Mouse (Mus musculus) testis, postnatal 10 days (tissue): Measurements from ENCODE around the gene Fdps.
A peak's percentile ranks its signal among the peaks of the same experiment; 100 is the strongest.
"Not testable (repeated sequence)": the region's sequence is repeated elsewhere in the genome, so short reads cannot be mapped to it uniquely, and the experiment has no call there.

ENCODE experiments used
- DNase-seq: peaks from one replicate; pipeline ENCODE4 v3.0.0; 2021; ENCODE audit warnings: low spot score

Fdps gene

GRCm38 (mm10) chr3:89102495-89103290 is 934 bp upstream of the Fdps start:
- DNase-seq, result no peak

DNA sequence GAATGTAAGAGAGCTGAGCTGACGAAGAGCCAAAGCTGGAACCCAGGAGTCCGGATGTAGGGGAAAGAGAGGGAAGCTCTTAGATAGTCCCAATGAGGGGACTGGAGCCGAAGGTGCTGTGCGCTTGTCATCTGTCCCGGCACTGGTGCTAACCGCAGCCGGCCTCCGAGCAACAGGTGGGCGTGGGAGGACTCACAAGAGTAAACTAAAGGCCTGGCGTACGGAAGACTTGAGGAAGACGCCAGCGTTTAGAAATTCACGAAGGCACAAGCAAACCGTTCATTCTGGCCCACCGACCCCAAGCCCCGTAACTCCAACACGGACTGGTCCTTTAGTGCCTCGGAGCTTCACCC is 324 bp downstream of the Fdps start:
- no peak for DNase-seq

GRCm38 (mm10) chr3:89100811-89101210 is 948 bp downstream of the Fdps start, which contains the start of gene Gm43738:
TSS of gene Gm43738 (minus strand) at chr3:89101099.
- peak; percentile 73 for DNase-seq

DNA sequence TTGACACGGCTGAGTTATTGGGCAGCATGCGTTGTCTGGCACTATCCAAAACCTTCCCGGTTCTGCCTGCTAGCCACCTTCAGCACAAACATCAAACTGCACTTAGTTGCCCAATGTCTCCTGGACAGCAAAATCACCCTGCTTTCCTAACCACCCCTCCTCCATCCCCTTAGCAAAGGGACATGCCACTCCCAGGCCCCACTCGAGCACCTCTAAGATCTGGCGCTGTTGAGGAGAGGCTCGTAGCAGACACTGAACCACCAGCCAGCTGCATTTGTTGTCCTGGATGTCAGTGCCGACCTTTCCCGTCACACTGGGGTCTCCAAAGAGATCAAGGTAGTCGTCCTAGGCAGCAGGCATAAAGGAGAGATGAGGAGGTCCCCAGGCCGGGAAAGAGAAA is 7.7 kb downstream of the Fdps start:
- no peak for DNase-seq

DNA sequence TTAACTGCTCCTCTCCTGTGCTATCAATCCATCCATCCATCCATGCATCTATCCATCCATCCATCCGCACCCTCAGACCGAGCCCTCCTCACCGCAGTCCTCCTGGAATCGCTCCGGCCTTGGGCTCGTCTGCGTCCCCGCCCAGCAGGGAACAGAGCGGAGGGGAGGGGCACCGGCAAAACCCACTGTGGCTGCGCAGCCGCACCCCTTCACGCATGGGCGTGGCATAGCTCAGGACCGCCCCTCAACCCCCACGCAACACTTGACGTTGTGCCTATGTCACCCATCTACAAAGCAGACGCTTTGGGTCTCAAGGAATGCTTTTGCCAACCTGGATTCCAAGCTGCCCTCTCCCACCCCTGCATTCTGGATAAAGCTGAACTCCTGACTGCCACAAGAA is 8.6 kb downstream of the Fdps start, which contains the start of gene Rusc1:
Gene Rusc1, minus strand, starts transcription at position 137 of the 400 bp plus-strand sequence.
- DNase-seq, result peak; percentile 93

DNA sequence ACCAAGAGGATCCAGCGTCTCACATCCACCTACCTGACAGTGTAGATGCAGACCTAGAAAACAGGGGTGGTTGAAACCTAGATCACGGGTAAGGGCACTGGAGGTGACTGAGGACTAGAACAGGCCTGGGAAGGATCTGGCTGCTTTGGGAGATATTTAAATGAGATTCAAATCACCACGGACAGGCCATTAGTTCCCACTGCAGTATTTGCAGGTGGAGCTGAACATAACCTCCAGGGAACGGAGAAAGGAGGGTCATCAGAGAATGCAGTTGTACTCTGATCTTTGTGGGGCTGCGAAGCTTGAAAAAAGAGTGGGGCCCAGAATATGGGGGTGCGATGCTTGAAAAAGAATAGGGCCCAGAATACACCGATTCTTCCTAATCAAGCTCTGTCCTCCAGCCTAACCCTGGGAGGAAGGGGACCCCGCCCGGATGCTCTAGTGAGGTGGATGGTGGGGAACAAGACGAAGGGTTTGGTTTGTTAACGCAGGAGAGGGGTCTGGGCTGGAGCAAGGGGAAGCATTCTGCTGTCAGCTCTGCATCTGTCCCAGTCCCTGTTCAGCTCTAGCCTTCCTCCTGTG is 9.2 kb downstream of the Fdps start:
- DNase-seq, result no peak

DNA sequence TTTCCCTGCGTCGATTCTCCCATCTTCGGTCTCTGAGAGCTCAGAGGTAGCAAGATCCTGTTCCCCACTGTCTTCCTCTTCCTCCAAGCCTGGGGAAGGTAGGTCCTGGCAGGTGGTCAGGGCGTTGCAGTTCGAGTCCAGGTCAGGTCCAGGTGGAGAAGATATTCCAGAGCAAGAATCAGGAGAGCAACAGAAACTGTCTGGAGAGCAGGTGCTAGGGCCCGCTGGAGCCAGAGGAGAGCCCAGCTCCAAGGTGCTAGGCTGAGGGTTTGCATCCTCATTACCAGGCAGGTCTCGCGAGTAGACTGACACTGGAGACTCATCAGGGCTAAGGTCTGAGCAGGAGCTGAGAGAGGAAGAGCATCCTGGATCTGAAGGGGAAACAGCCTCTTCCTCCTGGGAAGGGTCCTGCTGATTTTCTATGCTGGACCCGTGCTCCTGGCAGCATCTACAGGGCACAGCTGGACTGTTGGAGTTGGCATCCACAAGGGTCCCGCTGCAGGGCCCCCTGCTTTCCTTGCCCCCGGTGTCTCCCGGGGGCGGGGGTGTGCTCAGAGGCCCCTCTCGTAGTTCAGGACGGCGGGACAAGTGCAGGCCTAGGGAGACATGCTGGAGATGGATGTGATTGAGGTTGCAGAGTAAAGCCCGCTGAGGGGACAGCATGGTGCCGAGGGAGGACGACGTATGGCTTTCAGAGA is 9.8 kb downstream of the Fdps start:
- no peak for DNase-seq

GRCm38 (mm10) chr3:89090694-89091655 is 10.8 kb downstream of the Fdps start:
- peak; percentile 91 for DNase-seq

DNA sequence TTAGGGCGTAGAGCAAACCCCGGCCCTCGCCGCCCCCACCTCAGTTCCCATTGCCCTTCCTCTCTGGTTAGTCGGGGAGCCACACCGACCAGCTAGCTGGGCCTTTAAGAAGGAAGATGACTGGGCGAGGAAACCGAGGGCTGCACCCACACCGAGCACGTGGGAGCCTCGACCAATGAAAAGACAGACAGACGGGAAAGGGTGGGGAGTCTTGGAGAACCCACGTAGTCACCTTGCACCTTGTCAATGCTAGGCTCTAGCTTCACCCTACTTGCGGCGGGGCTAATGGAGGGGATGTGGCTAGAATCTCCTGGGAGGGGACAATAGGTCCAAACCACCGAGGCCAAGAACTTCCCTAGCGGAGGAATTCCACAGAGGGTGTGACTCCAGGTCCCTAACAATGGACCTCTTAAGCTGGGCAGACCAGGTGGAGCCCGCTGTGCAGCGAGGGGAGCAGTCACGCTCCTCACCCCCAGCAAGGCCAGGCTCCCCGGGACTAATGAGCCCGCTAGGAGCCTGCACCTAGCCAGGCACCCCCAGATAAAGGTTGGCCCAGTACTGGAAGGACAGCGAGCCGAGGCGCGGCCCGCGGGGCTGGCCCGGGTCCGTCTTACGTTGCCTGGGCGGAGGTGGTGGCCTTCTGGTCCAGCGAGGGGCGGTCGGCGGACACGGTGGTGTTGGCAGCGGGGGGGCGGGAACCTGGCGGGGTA is 11.7 kb downstream of the Fdps start:
- peak; percentile 79 for DNase-seq

DNA sequence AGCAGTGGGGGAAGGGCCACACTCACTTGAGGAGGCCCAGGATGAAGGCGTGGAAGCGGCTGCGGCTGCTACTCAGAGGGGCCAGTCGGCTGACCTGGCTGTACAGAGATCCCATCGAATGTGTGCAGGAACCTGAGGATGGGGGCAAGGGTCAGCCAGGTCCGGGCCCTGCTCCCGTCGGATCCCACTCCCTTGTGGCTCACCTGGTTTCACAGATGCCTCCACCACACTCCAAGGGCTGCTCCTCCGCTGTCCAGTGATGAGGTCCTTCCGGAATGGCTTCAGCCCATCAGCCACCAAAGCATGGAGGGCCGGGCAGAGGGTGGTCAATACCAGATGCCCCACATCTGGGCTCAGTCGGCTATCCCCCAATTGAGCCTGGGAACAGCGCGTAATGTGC is 12.8 kb downstream of the Fdps start:
- no peak for DNase-seq

DNA sequence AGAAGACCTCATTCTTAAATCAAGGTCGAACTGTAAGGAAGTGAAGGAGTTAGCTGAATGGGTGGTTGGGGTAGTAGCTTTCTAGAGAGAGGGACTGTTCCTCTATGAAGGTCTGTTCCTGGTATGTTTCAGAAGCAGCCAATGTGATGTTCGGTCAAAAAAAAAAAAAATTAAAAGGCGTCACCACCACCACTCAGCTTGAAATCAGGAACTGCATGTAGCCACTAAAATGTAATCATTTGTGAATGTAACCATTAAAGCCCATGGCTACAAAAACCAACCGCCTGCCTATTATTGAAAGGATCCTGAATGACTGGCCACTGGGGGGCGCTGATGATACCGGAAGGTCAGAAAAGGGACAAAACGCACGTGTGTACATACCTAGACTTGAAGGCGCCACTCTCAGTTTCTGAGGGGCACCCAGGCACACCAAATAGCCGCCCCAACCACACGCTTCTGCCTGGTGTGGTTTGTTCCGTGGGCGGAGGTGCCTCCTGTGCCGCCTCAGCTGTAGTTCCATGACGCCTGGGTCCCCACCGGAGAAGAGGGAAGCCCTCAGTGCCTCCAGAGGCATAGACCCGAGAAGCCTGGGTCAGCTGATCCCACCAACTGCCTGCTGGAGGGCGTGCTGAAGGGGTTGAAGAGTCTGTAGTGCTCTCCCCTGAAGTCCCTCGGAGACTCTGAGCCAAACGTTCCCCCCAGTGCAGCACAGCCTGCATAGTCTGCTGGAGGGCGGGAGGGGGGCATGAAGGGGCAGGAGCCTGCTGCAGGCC is 14.2 kb downstream of the Fdps start:
- peak; percentile 93 for DNase-seq

- no peak for DNase-seq
These were observed 17.0 kb downstream of the Fdps start for GRCm38 (mm10) chr3:89084654-89085190.

DNA sequence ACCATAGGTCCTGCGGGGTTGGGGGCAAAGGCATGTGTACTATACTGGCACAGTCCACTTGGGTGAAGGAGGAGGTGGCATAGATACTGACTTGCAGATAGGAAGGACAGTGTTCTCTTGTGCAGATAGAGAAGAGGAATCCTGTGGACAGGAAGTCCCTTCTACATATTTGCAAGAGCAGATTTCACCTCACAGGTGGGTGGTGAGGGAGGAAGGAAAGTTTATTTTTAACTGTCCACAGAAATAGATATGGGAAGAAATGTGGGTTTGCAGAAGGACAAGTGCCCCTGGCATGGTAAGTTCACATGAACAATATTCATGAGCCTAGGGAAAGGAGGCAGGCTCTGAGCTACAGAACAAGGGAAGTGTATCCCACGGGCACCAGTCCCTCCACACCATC is 17.6 kb downstream of the Fdps start:
- no peak for DNase-seq

DNA sequence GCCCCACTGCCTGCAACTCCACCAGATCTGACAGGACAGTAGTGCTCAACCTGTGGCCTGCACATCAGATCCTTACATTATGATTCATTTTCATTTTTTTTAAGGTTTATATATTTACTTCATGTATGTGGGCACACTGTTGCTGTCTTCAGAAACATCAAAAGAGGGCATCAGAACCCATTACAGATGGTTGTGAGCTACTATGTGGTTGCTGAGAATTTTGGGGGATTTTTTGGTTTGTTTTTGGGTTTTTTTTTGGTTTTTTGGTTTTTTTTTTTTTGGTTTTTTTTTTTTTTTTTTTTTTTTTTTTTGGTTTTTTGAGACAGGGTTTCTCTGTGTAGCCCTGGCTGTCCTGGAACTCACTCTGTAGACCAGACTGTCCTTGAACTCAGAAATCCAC is 19.5 kb downstream of the Fdps start:
- not testable (repeated sequence) for DNase-seq

GRCm38 (mm10) chr3:89077383-89077782 is 24.4 kb downstream of the Fdps start:
- DNase-seq, result no peak

DNA sequence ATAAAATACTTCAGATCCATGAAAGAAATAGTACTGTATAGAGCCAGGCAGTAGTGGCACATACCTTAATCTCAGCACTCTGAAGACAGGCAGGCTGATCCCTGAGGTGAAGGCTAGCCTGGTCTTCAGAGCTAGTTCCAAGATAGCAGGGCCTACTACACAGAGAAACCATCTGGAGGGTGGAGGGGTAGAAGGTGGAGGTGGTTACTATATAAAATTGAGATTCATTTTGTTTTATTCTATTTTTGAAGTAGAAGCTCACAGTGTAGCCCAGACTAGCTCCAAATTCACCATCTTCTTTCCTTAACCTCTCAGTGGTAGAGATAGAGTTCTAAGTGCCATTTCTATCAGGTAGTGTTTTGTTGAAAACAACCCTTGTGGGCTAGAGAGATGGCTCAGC is 34.5 kb downstream of the Fdps start:
- no peak for DNase-seq

- no peak for DNase-seq
These were observed 40.1 kb downstream of the Fdps start for GRCm38 (mm10) chr3:89061696-89062095.

DNA sequence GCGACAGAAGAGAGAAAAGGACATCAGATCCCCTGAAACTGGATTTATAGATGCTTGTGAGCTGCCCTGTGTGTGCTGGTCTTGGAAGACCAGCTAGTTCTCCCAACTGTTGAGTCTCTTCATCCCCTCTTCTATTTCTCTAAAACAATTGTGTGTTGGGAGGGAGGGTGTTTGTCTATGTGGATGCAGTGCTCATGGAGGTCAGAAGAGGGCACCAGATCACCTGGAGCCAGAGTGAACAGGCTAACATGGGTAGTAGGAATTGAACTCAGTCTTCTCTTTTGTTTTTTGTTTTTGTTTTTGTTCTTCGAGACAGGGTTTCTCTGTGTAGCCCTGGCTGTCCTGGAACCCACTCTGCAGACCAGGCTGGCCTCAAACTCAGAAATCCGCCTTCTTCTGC is 43.0 kb downstream of the Fdps start:
- DNase-seq, result peak; percentile 51

DNA sequence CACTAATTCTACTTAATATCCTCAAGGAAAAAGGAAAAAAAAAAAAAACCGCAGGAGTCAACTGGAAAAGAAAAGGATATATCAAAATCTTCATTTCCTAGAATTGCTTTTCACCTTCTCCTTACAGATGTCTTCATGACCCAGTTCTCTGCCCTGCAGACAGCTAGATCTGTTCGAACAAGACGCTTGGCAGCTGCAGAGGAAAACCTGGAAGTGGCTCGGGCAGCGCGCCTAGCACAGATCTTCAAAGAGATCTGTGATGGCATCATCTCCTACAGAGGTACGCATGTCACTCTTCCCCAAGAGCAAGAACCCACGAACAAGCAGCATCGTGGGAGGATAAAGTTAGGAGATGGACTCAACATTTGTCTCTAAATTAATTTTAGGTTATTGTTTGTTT is 43.4 kb downstream of the Fdps start:
- DNase-seq, result no peak
